Mouse (Mus musculus): ENCODE data around the gene Cmtm8. TPM values are rescaled to one million over a fixed set of nuclear protein-coding genes. Genes with fewer than 3 reads are reported as not detected.

Gene Cmtm8
- polyA plus RNA-seq, 1 experiment: 7.8 TPM

GRCm38 (mm10) chr9:114752311-114752710 is 91.6 kb downstream of the Cmtm8 start:
- TF ChIP-seq CTCF (IDR thresholded peaks at IDR 0.05; ENCODE audit: borderline replicate concordance, extremely low read depth, insufficient read depth, insufficient read length) (no peak), POLR2A (IDR thresholded peaks at IDR 0.05; ENCODE audit: borderline replicate concordance, extremely low read depth, insufficient read depth, insufficient read length, poor library complexity, severe bottlenecking) (no peak)
- no peak for DNase-seq (ENCODE audit: low read depth)

GRCm38 (mm10) chr9:114751582-114751981 is 92.4 kb downstream of the Cmtm8 start:
- DNase-seq (ENCODE audit: low read depth): no peak
- TF ChIP-seq CTCF (IDR thresholded peaks at IDR 0.05; ENCODE audit: borderline replicate concordance, extremely low read depth, insufficient read depth, insufficient read length): no peak
- no peak for TF ChIP-seq POLR2A (IDR thresholded peaks at IDR 0.05; ENCODE audit: borderline replicate concordance, extremely low read depth, insufficient read depth, insufficient read length, poor library complexity, severe bottlenecking)

- TF ChIP-seq POLR2A (IDR thresholded peaks at IDR 0.05; ENCODE audit: borderline replicate concordance, extremely low read depth, insufficient read depth, insufficient read length, poor library complexity, severe bottlenecking): no peak
- no peak for TF ChIP-seq CTCF (IDR thresholded peaks at IDR 0.05; ENCODE audit: borderline replicate concordance, extremely low read depth, insufficient read depth, insufficient read length)
- DNase-seq (ENCODE audit: low read depth): no peak
Observed at GRCm38 (mm10) chr9:114747466-114747865, 96.5 kb downstream of the Cmtm8 start.

GRCm38 (mm10) chr9:114747012-114747411 is 96.9 kb downstream of the Cmtm8 start:
- DNase-seq (ENCODE audit: low read depth): no peak
- no peak for TF ChIP-seq CTCF (IDR thresholded peaks at IDR 0.05; ENCODE audit: borderline replicate concordance, extremely low read depth, insufficient read depth, insufficient read length)
- TF ChIP-seq POLR2A (IDR thresholded peaks at IDR 0.05; ENCODE audit: borderline replicate concordance, extremely low read depth, insufficient read depth, insufficient read length, poor library complexity, severe bottlenecking): no peak

- no peak for TF ChIP-seq CTCF (IDR thresholded peaks at IDR 0.05; ENCODE audit: borderline replicate concordance, extremely low read depth, insufficient read depth, insufficient read length)
- TF ChIP-seq POLR2A (IDR thresholded peaks at IDR 0.05; ENCODE audit: borderline replicate concordance, extremely low read depth, insufficient read depth, insufficient read length, poor library complexity, severe bottlenecking): no peak
- DNase-seq (ENCODE audit: low read depth): no peak
Observed at GRCm38 (mm10) chr9:114745654-114746053, 98.3 kb downstream of the Cmtm8 start.

- no peak for TF ChIP-seq CTCF (IDR thresholded peaks at IDR 0.05; ENCODE audit: borderline replicate concordance, extremely low read depth, insufficient read depth, insufficient read length)
Observed at GRCm38 (mm10) chr9:114745163-114745562, 98.8 kb downstream of the Cmtm8 start.

GRCm38 (mm10) chr9:114742731-114743130 is 101.2 kb downstream of the Cmtm8 start:
- DNase-seq (ENCODE audit: low read depth): no peak
- TF ChIP-seq POLR2A (IDR thresholded peaks at IDR 0.05; ENCODE audit: borderline replicate concordance, extremely low read depth, insufficient read depth, insufficient read length, poor library complexity, severe bottlenecking) (no peak), CTCF (IDR thresholded peaks at IDR 0.05; ENCODE audit: borderline replicate concordance, extremely low read depth, insufficient read depth, insufficient read length) (no peak)

More at GRCm38 (mm10) chr9:114745163-114745562, 98.8 kb downstream of the Cmtm8 start:
- DNase-seq (ENCODE audit: low read depth): no peak

GRCm38 (mm10) chr9:114740336-114740735 is 103.6 kb downstream of the Cmtm8 start:
- TF ChIP-seq CTCF (IDR thresholded peaks at IDR 0.05; ENCODE audit: borderline replicate concordance, extremely low read depth, insufficient read depth, insufficient read length): no peak
- no peak for TF ChIP-seq POLR2A (IDR thresholded peaks at IDR 0.05; ENCODE audit: borderline replicate concordance, extremely low read depth, insufficient read depth, insufficient read length, poor library complexity, severe bottlenecking)
- DNase-seq (ENCODE audit: low read depth): no peak

Other genes with a start within 250 kb of the Cmtm8 start
- 64.4 and 67.7 TPM in 2 replicates for gene Cnot10, start 204.0 kb downstream of the Cmtm8 start, polyA plus RNA-seq (2012; rRNA removed)
- gene Dync1li1, start 155.4 kb downstream of the Cmtm8 start, polyA plus RNA-seq (2012; rRNA removed): 61.5 and 87.4 TPM in 2 replicates
- gene Cmtm6, start 113.0 kb downstream of the Cmtm8 start, polyA plus RNA-seq (2012; rRNA removed): 14.0 and 14.2 TPM in 2 replicates
- 17.5 and 22.9 TPM in 2 replicates for gene Cmtm7, start 62.3 kb downstream of the Cmtm8 start, polyA plus RNA-seq (2012; rRNA removed)
- gene Gpd1l, start 89.8 kb upstream of the Cmtm8 start, polyA plus RNA-seq (2012; rRNA removed): 27.4 and 30.3 TPM in 2 replicates
- gene Osbpl10, start 134.4 kb upstream of the Cmtm8 start, polyA plus RNA-seq (2012; rRNA removed): 4.3 and 7.3 TPM in 2 replicates
- gene Rps27rt, start 138.6 kb upstream of the Cmtm8 start, polyA plus RNA-seq (2012; rRNA removed): 36.9 and 37.5 TPM in 2 replicates